Mouse (Mus musculus): Measurements from ENCODE around the gene Slc25a34.

Gene Slc25a34

GRCm38 (mm10) chr4:141618565-141619243 is 4.9 kb downstream of the Slc25a34 start, which contains the start of gene Tmem82:
Tmem82 (minus strand) TSS chr4:141618633.
- peak in 1 of 2 experiments; percentile 40 for DNase-seq (ENCODE audit: low spot score in 2 of 2)

DNA sequence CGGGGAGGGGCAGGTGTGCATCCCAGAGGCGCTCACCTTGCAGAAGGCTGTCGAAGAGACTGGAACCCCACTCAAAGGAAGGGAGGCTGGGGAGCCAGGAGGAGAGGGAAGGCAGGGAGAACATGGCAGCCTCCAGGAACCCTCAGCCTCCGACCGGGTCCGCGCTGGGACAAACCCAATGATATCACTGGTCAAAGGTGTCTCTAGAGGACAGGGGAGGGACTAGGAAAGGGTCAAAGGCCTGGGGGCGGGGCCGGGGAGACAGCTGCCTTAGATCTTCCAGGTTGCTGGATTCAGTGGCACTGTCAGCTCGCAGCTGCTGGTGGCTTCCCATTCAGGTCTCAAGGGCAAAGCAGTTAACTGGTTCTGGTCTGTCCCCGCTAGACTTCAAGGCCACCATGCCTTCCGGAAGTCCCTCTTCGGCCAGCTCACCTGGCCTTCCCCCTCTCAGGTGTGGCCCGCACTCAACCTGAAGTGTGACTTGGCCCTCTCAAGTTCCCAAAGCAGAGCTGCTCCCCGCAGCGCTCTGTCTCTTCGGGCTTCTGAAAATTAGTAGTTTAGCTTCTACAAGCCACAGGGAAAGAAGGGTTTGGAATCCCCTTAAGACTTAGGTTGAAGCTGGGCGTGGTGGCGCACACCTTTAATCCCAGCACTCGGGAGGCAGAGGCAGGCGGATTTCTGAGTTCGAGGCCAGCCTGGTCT is 5.6 kb downstream of the Slc25a34 start:
- no peak for DNase-seq (ENCODE audit: low spot score in 2 of 2)

GRCm38 (mm10) chr4:141617299-141617698 is 6.3 kb downstream of the Slc25a34 start:
- peak in 1 of 2 experiments; percentile 36 for DNase-seq (ENCODE audit: low spot score in 2 of 2)

- DNase-seq (ENCODE audit: low spot score in 2 of 2), result no peak
These were observed 6.8 kb downstream of the Slc25a34 start for GRCm38 (mm10) chr4:141616811-141617210.

GRCm38 (mm10) chr4:141614946-141615345 is 8.7 kb downstream of the Slc25a34 start:
- no peak for DNase-seq (ENCODE audit: low spot score in 2 of 2)

DNA sequence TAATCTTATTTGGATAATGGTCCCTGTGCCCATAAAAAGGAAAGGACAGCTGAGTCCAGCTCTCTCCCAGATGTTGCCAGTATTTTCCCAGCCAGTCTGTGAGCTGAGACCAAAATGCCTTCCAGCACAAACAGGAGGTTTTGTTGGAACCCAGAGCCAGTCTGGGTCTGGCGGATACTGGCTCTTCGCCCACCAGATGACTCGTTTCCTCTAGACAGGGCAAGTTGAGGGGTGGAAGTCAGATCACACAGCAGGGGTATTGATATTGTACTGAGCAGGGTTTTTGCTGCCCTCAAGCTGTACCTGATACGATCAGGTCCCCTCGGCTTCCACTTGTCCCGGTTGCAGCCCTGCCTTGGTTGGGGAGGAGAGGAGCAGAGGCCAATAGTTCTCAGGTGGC is 14.1 kb downstream of the Slc25a34 start:
- DNase-seq (ENCODE audit: low spot score in 2 of 2), result no peak

GRCm38 (mm10) chr4:141605861-141606260 is 17.8 kb downstream of the Slc25a34 start, which contains the start of gene Fblim1:
Fblim1 (minus strand) TSS chr4:141606096.
- DNase-seq (ENCODE audit: low spot score in 2 of 2), result no peak

DNA sequence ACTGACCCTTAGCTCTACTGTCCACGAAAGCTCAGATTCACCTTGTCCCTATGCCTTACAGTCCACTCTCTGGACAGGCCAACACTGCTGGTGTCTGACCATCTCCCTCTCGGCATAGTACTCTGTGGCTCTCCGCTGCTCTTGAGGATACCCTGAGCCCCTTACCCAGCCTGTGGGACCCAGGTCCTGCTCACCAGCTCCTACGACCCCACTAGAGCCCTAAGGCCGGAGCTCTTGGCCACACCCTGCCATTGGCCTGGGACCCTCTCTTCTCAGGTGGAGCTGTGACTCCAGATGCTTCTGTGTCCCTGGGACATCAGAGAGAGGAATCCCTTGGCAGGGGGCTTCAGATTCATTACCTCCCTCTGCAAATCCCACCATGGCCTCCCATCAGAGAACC is 18.2 kb downstream of the Slc25a34 start:
- no peak for DNase-seq (ENCODE audit: low spot score in 2 of 2)

- no peak for DNase-seq (ENCODE audit: low spot score in 2 of 2)
These were observed 19.1 kb downstream of the Slc25a34 start for GRCm38 (mm10) chr4:141604493-141604892.

- no peak for DNase-seq (ENCODE audit: low spot score in 2 of 2)
These were observed 19.7 kb downstream of the Slc25a34 start for GRCm38 (mm10) chr4:141603921-141604320.

GRCm38 (mm10) chr4:141602523-141603223 is 20.9 kb downstream of the Slc25a34 start:
- no peak for DNase-seq (ENCODE audit: low spot score in 2 of 2)

DNA sequence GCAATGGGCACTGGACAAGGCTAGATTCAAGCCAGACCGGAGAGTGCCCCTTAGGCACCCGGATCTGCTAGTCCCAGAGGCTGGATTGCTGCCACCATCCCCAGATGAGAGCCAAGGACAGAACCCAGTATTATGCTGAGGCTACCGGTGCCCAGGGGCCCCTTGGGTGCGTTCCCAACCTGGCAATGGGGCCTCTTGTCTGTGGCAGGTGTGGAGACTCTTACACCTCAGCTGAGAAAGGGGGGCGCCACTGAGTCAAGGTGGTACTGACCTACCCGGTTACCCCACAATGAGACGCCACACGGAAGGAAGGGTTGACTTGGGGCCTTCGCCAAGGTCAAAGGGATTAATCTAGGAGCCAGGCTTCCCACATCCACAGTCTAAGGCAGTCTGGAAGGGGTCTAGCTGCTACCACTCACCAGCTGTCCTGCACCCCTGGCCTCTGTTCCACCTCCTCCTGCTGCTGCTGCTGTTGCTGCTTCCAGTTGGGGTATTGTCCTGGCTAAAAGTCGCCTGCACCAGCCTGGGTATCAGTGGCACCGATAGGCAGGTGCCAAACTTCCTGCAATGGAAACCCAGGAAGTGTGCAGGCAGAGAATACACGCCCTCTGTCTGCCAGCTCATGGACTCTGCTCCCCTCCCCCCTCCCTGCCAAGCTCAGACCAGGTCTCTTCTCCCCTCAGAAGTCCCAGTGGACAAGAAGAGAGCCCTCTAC is 22.3 kb downstream of the Slc25a34 start:
- DNase-seq (ENCODE audit: low spot score in 2 of 2), result no peak

GRCm38 (mm10) chr4:141600364-141600763 is 23.3 kb downstream of the Slc25a34 start:
- no peak for DNase-seq (ENCODE audit: low spot score in 2 of 2)

GRCm38 (mm10) chr4:141599251-141600141 is 24.1 kb downstream of the Slc25a34 start:
- no peak for DNase-seq (ENCODE audit: low spot score in 2 of 2)

DNA sequence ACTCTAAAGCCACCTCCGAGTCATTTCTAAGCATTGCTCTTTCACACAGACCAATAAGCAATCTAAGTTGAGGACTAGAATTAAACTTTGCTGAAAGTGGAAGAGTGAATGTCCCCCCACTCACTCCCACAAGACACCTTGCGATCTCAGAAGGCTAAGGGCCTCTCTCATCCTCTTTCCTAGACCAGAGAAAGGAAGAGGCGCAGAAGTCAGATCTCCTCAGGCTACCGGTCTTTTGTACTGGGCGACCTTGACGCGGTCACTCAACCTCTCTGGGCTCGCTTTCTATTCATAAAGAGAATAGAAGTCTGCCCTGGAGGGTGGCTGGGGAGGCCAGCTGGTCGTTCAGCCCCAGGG is 24.7 kb downstream of the Slc25a34 start:
- DNase-seq (ENCODE audit: low spot score in 2 of 2), result no peak

GRCm38 (mm10) chr4:141598199-141598893 is 25.3 kb downstream of the Slc25a34 start:
- no peak for DNase-seq (ENCODE audit: low spot score in 2 of 2)

DNA sequence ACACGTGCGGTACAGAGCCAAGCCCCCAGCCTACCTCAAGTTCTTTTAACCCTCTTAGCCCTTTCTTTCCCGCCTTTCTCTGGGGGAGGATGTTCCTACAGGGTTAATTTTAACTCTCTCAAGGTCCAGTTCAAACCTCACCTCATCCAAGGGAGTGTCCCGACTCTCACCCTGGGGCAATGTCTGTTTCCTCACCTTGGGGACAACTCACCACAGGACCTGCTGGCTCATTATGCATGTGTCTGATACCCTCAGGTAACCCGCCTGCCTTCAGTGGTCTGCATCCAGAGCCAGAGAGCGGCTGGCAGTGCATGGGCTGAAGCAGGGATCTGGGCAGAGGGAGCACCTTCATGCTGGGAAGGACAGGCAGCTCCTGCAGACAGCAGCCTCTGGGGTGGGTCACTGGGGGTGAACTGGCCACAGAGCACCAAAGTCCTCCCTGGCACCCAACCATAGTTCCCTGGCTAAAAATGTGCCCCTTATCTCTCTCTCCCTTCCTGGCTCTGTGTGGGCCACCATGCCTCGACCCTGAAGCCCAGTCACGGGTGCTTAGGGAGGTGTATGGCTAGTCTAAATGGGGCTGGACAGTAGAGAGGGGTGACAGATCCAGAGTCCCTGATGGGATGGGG is 26.8 kb downstream of the Slc25a34 start:
- DNase-seq (ENCODE audit: low spot score in 2 of 2), result no peak

- no peak for DNase-seq (ENCODE audit: low spot score in 2 of 2)
These were observed 27.9 kb downstream of the Slc25a34 start for GRCm38 (mm10) chr4:141595605-141596268.

- DNase-seq (ENCODE audit: low spot score in 2 of 2), result no peak
These were observed 28.5 kb downstream of the Slc25a34 start for GRCm38 (mm10) chr4:141595138-141595537.
